Mouse (Mus musculus): ENCODE measurements around the gene Tanc2.

- TF ChIP-seq CTCF (IDR thresholded peaks at IDR 0.05; ENCODE audit: insufficient read depth, low read depth, low read length) (no peak), POLR2A (IDR thresholded peaks at IDR 0.05; ENCODE audit: insufficient read depth, low read depth, low read length) (no peak)
Measured at GRCm38 (mm10) chr11:105719660-105720059, 129.9 kb downstream of the Tanc2 start.

Measured in olfactory bulb, adult 2 months (tissue).